Mouse (Mus musculus) yolk sac, embryonic 10.5 days (tissue): Measurements from ENCODE around the gene Hist1h2ab.

Experiments used
- DNase-seq: peaks from one replicate; pipeline ENCODE4 v3.0.0-alpha.2; 2017; ENCODE audit warnings: low spot score

Hist1h2ab gene

DNA sequence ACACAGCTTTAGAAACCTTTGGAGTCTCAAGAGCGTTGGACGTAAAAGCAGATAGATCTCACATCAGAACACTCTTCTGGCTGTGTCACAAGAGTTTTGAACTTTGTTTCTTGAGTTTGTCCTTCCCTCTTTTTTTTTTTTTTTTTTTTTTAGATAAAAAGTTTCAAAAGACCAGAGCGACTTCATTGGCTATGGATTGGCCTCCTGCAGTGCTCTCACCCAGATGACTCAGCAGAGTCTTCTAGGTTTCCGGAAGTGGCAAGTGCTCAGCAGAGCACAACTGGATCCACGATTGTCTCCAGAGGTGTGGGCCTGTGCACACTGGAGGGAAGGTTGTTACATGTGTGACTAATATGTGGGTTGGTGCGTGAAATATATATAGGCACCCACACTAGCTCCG, 27.4 kb downstream of the Hist1h2ab start:
- no peak for DNase-seq

- DNase-seq = no peak
Measured at GRCm38 (mm10) chr13:23779025-23779424, 28.1 kb downstream of the Hist1h2ab start.

- peak; percentile 32 for DNase-seq
Measured at GRCm38 (mm10) chr13:23792520-23792919, 41.6 kb downstream of the Hist1h2ab start.

DNA sequence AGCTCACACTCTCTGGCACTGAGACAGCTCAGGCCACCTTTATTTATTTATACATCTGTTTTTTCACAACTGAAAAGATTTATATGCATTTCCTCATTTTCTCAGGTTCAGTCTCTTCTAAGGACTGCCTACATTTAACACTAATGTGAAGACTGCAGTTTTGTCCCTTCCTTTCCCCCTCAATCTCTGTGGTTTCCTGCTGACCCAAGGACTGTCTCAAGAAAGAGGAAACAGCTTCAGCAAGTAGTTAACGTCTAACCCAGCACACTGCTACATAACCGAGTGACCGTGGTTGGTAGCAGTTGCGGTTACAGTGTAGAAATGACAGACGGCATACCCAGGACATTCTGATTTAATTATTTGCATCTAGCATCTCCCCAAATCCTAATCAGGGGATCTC, 48.5 kb downstream of the Hist1h2ab start:
- DNase-seq = no peak
